Mouse (Mus musculus) limb, embryonic 13.5 days (tissue): ENCODE measurements around the gene Coro2b. TPM values are rescaled to one million over a fixed set of nuclear protein-coding genes. Genes with fewer than 3 reads are reported as not detected.

ENCODE experiments used
- ATAC-seq: fragments of 200-750 bp; cut with Nextera tagmentation; 2 replicates; pipeline ENCODE4 v1.8.0; 2017; ENCODE audit warnings: low read depth, moderate number of reproducible peaks, moderate TSS enrichment; ENCODE audit not compliant: low FRiP score
- H3K27ac ChIP-seq: fragments of 300-500 bp; sonication (generic); 2 replicates; pipeline ENCODE4 v1.5.1; 2015; ENCODE audit warnings: inconsistent platforms, mild to moderate bottlenecking, moderate library complexity
- H3K27me3 ChIP-seq: fragments of 300-500 bp; sonication (generic); 2 replicates; pipeline ENCODE4 v1.6.1; 2015; ENCODE audit warnings: mild to moderate bottlenecking, inconsistent platforms
- H3K36me3 ChIP-seq: fragments of 300-500 bp; sonication (generic); 2 replicates; pipeline ENCODE4 v1.6.1; 2015; ENCODE audit warnings: inconsistent platforms, mild to moderate bottlenecking, moderate library complexity
- H3K4me1 ChIP-seq: fragments of 300-500 bp; sonication (generic); 2 replicates; pipeline ENCODE4 v1.6.1; 2015; ENCODE audit warnings: inconsistent platforms
- H3K4me2 ChIP-seq: fragments of 300-500 bp; sonication (generic); replicated peaks from 2 replicates; pipeline ENCODE4 v1.6.1; 2015; ENCODE audit warnings: inconsistent platforms, mild to moderate bottlenecking, moderate library complexity
- H3K4me3 ChIP-seq: fragments of 300-500 bp; sonication (generic); 2 replicates; pipeline ENCODE4 v1.5.1; 2015; ENCODE audit warnings: moderate library complexity, mild to moderate bottlenecking, inconsistent platforms
- H3K9ac ChIP-seq: fragments of 300-500 bp; sonication (generic); 2 replicates; pipeline ENCODE4 v1.6.1; 2015; ENCODE audit warnings: mild to moderate bottlenecking, inconsistent platforms
- H3K9me3 ChIP-seq: fragments of 300-500 bp; sonication (generic); 2 replicates; pipeline ENCODE4 v1.6.1; 2016; ENCODE audit warnings: inconsistent platforms
- WGBS: fragments of 180-500 bp; shearing (Covaris S2); methylation state at CpG from one replicate; pipeline ENCODE4 v1.1.7; 2015; 5-methylcytosine and 5-hydroxymethylcytosine counted together
- polyA plus RNA-seq: library from polyadenylated mRNA; unstranded; fragments of >200 nt; fragmentation: Nextera tagmentation; extraction: Ambion mirVana; gene quantifications from 2 replicates; pipeline ENCODE4 v1.2.1, GENCODE M21; 2015

Coro2b gene
- polyA plus RNA-seq, 1 experiment from 2014 or later = 8.5 TPM

GRCm38 (mm10) chr9:62421911-62422310 is 114.9 kb downstream of the Coro2b start:
- H3K27ac ChIP-seq = no peak overlapping the region
- ATAC-seq = no peak
- WGBS = 95% methylated on average over 6 of the region's 6 CpGs
- no peak overlapping the region for H3K4me3 ChIP-seq
- H3K27me3 ChIP-seq = no peaks in the 10 kb centered on the region
- no peak overlapping the region for H3K4me2 ChIP-seq
- H3K9ac ChIP-seq = no peak overlapping the region
- peaks cover 12% of the 10 kb centered on the region; the same call in 1 of the 2 replicates for H3K36me3 ChIP-seq
- H3K9me3 ChIP-seq = 0 out of 2 replicates have a peak, but pooled peaks cover 7% of the 10 kb centered on the region
- peaks cover 10% of the 10 kb centered on the region for H3K4me1 ChIP-seq

GRCm38 (mm10) chr9:62421027-62421426 is 115.8 kb downstream of the Coro2b start:
- WGBS = 4% methylated on average over 13 of the region's 13 CpGs
- peak overlapping the region; percentile 28 for H3K4me3 ChIP-seq
- H3K27me3 ChIP-seq = no peaks in the 10 kb centered on the region
- no peak overlapping the region for H3K27ac ChIP-seq
- peaks cover 14% of the 10 kb centered on the region for H3K4me1 ChIP-seq
- peak overlapping the region; percentile 56 for H3K9ac ChIP-seq
- peak overlapping the region; percentile 60 for H3K4me2 ChIP-seq
- peaks cover 12% of the 10 kb centered on the region; the same call in 1 of the 2 replicates for H3K36me3 ChIP-seq
- ATAC-seq = peak; percentile 66
- H3K9me3 ChIP-seq = 0 out of 2 replicates have a peak, but pooled peaks cover 7% of the 10 kb centered on the region

DNA sequence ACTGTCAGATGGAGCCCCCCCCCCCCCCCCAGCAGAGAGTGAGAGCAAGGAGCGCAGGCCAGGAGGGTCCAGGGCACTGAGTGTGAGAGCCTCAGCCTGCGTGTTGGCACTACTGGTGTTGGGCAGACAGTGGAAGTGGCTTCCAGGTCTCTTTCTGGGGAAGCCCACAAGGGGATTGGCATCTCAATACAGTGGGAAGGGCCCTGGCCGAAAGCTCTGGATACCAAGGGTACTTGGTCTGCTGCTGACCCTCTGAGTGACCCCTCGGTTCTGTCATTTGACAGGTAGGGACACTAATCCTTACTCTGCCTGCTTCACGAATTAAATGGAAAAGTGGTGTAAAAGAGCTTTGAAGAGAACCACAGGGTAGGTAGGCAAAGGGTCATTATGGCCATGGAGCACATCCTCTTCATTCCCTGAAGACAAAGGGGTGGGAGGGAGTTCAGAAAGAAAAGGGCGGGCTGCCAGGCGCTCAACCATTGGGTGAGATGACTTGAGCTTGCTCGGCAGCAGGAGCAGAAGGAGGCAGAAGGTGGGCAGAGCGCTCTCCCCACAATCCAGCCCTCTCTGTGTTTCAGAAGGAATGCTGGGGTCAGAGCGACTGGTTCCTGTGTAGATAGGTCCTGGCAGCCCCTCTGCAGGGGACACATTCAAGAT is 116.5 kb downstream of the Coro2b start:
- Histone ChIP-seq H3K4me1 (peaks cover 14% of the 10 kb centered on the region), H3K9me3 (0 out of 2 replicates have a peak, but pooled peaks cover 7% of the 10 kb centered on the region), H3K27ac (no peak overlapping the region), H3K27me3 (no peaks in the 10 kb centered on the region), H3K9ac (0 out of 2 replicates have a peak overlapping the region, but pooled peaks have one; percentile 56), H3K4me2 (peak overlapping the region; percentile 60), H3K36me3 (peaks cover 12% of the 10 kb centered on the region; the same call in 1 of the 2 replicates), H3K4me3 (peak overlapping the region; percentile 28)
- 54% methylated on average over 10 of the region's 10 CpGs for WGBS
- no peak for ATAC-seq

GRCm38 (mm10) chr9:62418742-62419141 is 118.1 kb downstream of the Coro2b start:
- no peak overlapping the region for H3K27ac ChIP-seq
- no peak for ATAC-seq
- H3K9ac ChIP-seq = no peak overlapping the region
- whole genome bisulfite sequencing = 59% methylated on average over 5 of the region's 5 CpGs
- H3K27me3 ChIP-seq = no peaks in the 10 kb centered on the region
- 0 out of 2 replicates have a peak, but pooled peaks cover 3% of the 10 kb centered on the region for H3K36me3 ChIP-seq
- H3K4me1 ChIP-seq = peaks cover 20% of the 10 kb centered on the region
- no peak overlapping the region for H3K4me3 ChIP-seq
- H3K4me2 ChIP-seq = no peak overlapping the region
- 0 out of 2 replicates have a peak, but pooled peaks cover 7% of the 10 kb centered on the region for H3K9me3 ChIP-seq

DNA sequence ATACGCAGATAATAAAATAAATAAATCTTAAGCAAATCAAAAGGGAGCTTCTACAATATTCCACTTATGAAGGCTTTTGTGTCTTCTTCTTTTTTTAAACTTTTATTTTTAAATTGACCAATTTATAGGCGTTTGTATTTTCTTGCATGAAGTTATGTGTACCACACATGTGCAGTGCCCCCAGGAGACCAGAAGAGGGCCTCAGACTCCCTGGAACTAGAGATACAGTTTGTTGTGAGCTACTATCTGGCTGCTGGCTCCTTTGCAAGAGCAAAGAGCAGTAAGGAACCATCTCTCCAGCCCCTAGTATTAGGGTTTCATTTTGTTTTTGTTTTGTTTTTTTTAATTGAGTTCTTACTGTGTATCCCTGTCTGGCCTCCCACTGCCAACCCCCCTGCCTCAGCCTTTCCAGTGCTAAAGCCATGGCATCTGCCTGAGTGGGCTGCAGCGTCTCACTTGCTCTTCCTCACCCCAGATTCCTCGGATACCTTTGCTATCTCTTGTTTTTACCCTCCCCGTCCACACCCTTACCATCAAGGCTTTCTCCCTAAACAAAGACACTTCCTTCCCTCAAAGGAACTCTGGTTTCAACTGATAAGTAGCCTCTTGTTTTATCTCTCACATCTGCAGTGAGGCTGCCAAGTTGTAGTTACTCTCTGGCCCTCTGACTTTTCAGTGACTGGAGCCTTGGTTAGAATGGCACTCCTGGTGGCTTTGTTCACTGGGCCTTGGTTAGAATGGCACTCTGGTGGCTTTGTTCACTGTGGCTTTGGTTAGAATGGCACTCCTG is 129.3 kb downstream of the Coro2b start:
- no peaks in the 10 kb centered on the region for H3K4me1 ChIP-seq
- no peak overlapping the region for H3K9ac ChIP-seq
- no peaks in the 10 kb centered on the region for H3K27me3 ChIP-seq
- no peaks in the 10 kb centered on the region for H3K36me3 ChIP-seq
- no peak for ATAC-seq
- H3K4me2 ChIP-seq = no peak overlapping the region
- 79% methylated on average over 5 of the region's 5 CpGs for WGBS
- 0 out of 2 replicates have a peak, but pooled peaks cover 3% of the 10 kb centered on the region for H3K9me3 ChIP-seq
- H3K4me3 ChIP-seq = no peak overlapping the region
- H3K27ac ChIP-seq = no peak overlapping the region

DNA sequence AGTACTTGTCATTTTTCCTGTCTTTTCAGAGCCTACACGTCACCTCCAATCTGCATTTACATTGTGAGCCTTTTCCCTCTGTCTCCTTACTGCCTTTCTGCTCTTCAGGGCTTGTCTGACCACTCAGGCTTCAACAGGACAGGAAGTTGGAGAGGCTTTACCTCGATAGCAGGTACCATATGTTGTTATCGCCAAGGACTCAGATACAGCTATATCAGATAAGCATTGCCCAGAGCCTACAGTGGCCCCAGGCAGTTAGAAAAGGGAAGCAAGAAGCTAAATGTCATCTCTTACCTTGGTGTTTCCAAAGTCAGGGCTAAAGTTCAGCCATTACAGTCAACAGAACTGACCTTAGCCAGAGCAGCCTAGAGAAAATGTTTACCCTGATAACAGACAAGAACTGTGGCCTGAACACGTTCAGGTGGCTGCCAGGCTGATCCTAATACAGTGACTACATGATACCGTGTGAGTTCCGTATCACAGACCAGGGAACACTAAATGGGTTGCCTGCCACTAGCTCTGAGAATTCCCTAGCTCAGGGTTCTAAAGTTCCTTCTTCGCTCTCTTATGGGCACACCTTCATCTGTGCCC is 130.3 kb downstream of the Coro2b start:
- Histone ChIP-seq H3K4me2 (no peak overlapping the region), H3K27me3 (no peaks in the 10 kb centered on the region), H3K4me3 (no peak overlapping the region), H3K27ac (no peak overlapping the region), H3K4me1 (0 out of 2 replicates have a peak, but pooled peaks cover 3% of the 10 kb centered on the region), H3K36me3 (no peaks in the 10 kb centered on the region), H3K9me3 (0 out of 2 replicates have a peak, but pooled peaks cover 3% of the 10 kb centered on the region), H3K9ac (no peak overlapping the region)
- 85% methylated on average over 7 of the region's 7 CpGs for WGBS
- no peak for ATAC-seq

DNA sequence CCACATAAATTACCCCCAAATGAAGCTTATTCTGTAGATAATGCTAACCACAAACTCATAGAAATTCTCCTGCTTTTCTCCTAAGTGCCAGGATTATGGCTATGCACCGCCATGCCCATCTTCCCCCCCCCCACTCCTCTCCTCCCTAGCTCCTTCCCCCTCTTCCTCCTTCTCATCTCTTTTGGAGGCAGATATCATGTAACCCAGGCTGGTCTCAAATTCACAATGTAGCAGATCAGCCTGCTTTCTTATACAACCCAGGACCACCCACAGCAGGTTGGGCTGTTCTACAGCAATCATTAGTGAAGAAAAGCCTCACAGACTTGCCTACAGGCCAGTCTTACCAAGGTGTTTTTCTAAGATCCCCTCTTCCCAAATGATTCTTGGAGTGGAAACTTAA is 135.3 kb downstream of the Coro2b start:
- WGBS = 62% methylated on average over 1 of the region's 1 CpGs
- Histone ChIP-seq H3K4me3 (no peak overlapping the region), H3K27me3 (no peaks in the 10 kb centered on the region), H3K27ac (no peak overlapping the region), H3K4me1 (peaks cover 11% of the 10 kb centered on the region; the same call in 1 of the 2 replicates), H3K36me3 (no peaks in the 10 kb centered on the region), H3K4me2 (no peak overlapping the region), H3K9ac (no peak overlapping the region), H3K9me3 (0 out of 2 replicates have a peak, but pooled peaks cover 3% of the 10 kb centered on the region)
- no peak for ATAC-seq

- Histone ChIP-seq H3K4me3 (no peak overlapping the region), H3K36me3 (no peaks in the 10 kb centered on the region), H3K9ac (no peak overlapping the region), H3K27me3 (no peaks in the 10 kb centered on the region), H3K9me3 (0 out of 2 replicates have a peak, but pooled peaks cover 3% of the 10 kb centered on the region), H3K4me1 (peaks cover 11% of the 10 kb centered on the region; the same call in 1 of the 2 replicates), H3K27ac (no peak overlapping the region), H3K4me2 (no peak overlapping the region)
- 63% methylated on average over 11 of the region's 11 CpGs for WGBS
- ATAC-seq = no peak
Observed at GRCm38 (mm10) chr9:62400531-62401170, 136.2 kb downstream of the Coro2b start.

GRCm38 (mm10) chr9:62394163-62394562 is 142.7 kb downstream of the Coro2b start:
- H3K36me3 ChIP-seq = no peaks in the 10 kb centered on the region
- no peaks in the 10 kb centered on the region for H3K9me3 ChIP-seq
- H3K9ac ChIP-seq = no peak overlapping the region
- H3K27ac ChIP-seq = no peak overlapping the region
- H3K27me3 ChIP-seq = no peaks in the 10 kb centered on the region
- no peak overlapping the region for H3K4me2 ChIP-seq
- whole genome bisulfite sequencing = 82% methylated on average over 2 of the region's 2 CpGs
- H3K4me1 ChIP-seq = no peaks in the 10 kb centered on the region
- no peak for ATAC-seq
- no peak overlapping the region for H3K4me3 ChIP-seq

DNA sequence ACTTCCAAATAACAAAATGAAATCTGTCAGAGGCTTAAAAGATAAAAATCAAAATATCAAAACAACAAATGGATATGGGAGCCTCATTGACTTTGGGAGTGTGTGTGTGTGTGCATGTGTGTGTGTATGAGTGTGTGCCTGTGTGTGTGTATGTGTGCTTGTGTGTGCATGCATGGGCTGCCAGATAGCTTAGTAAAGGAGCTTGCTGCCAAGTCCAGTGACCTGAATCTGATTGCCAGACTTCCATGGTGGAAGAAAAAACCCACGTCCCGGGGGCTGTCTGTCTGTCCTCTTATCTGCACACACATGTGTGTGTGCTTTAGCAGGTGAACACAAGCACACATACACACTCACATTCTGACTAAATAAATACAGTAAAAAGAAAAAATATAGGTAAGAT is 143.3 kb downstream of the Coro2b start:
- no peaks in the 10 kb centered on the region for H3K9me3 ChIP-seq
- no peak overlapping the region for H3K9ac ChIP-seq
- H3K4me1 ChIP-seq = no peaks in the 10 kb centered on the region
- H3K27ac ChIP-seq = no peak overlapping the region
- H3K4me3 ChIP-seq = no peak overlapping the region
- no peak overlapping the region for H3K4me2 ChIP-seq
- no peaks in the 10 kb centered on the region for H3K36me3 ChIP-seq
- WGBS = 80% methylated on average over 2 of the region's 2 CpGs
- no peak for ATAC-seq
- no peaks in the 10 kb centered on the region for H3K27me3 ChIP-seq

GRCm38 (mm10) chr9:62389735-62390134 is 147.1 kb downstream of the Coro2b start:
- Histone ChIP-seq H3K36me3 (no peaks in the 10 kb centered on the region), H3K9ac (no peak overlapping the region), H3K27ac (no peak overlapping the region), H3K4me3 (no peak overlapping the region), H3K4me1 (no peaks in the 10 kb centered on the region), H3K27me3 (no peaks in the 10 kb centered on the region), H3K4me2 (no peak overlapping the region), H3K9me3 (no peaks in the 10 kb centered on the region)
- WGBS = 53% methylated on average over 9 of the region's 9 CpGs
- ATAC-seq = no peak
